ENCODE assay signal across 17 mouse cellular contexts in genomic region chr2:26313394-26313793, GRCm38 (mm10). TPM values are rescaled to one million over a fixed set of nuclear protein-coding genes. Genes with fewer than 3 reads are reported as not detected.
DNase-seq lines count a peak whose midpoint lies in the region; ATAC-seq and TF ChIP-seq lines count a peak whose summit lies in the region.
"Had no signal": no experiment of that assay in that cellular context is flagged by ENCODE, and none has a peak within 500 bp of the region (broad histone marks: within the 10 kb centered on the region; RNA-seq: fewer than 3 reads in every experiment).

No protein-coding gene starts in this region.

- peak overlapping the region; percentile 93; the same call in 1 of the 2 replicates for H3K27ac ChIP-seq in gastrocnemius, adult 2 months
- H3K27ac ChIP-seq in kidney, embryonic 16.5 days (ENCODE audit: low read length): peak overlapping the region; percentile 97
- peak overlapping the region; percentile 40 for H3K27ac ChIP-seq in testis, adult 2 months (ENCODE audit: control insufficient read depth, insufficient read depth, low read depth, low read length)

- intact Hi-C loops in gastrocnemius, adult 2 months (cut with DNase I): no loop called here
- intact Hi-C loops in left cerebral cortex, postnatal 25 days (cut with DNase I): loop anchor here (10.0 kb wide), 1 partner anchor 591 kb away; the partner anchor contains the start of gene Surf6

- TF ChIP-seq CTCF in gastrocnemius, adult 2 months (IDR thresholded peaks at IDR 0.05): no peak
- no peak for TF ChIP-seq CTCF in testis, adult 2 months (IDR thresholded peaks at IDR 0.05; ENCODE audit: control insufficient read depth, insufficient read depth, insufficient replicate concordance, low read depth, low read length)

- no peak for DNase-seq in gastrocnemius, adult 2 months
- DNase-seq in gastrocnemius, postnatal 25 days: no peak
- no peak for DNase-seq in kidney, adult 8-10 months
- DNase-seq in testis, postnatal 10 days (ENCODE audit: low spot score): no peak
- no peak for DNase-seq in layer of hippocampus, postnatal 14 days (ENCODE audit: low spot score in 2 of 2)
- DNase-seq in left cerebral cortex, postnatal 25 days (ENCODE audit: low spot score in 2 of 2): no peak
- DNase-seq: adrenal gland, adult 2 months; gastrocnemius, postnatal 14 days; heart, postnatal 14 days; spleen, adult 18-20 months had no signal

- peaks cover 39% of the 10 kb centered on the region for H3K4me1 ChIP-seq in kidney, embryonic 16.5 days (ENCODE audit: insufficient read depth, low read length)
- H3K4me1 ChIP-seq in testis, adult 2 months (ENCODE audit: control insufficient read depth, insufficient read depth, low read length): peaks cover 16% of the 10 kb centered on the region

- H3K9me3 ChIP-seq in kidney, embryonic 16.5 days (ENCODE audit: low read length): no peaks in the 10 kb centered on the region
- H3K9me3 ChIP-seq: neural tube, embryonic 15.5 days had no signal

- WGBS in kidney, embryonic 16.5 days: 97% methylated on average over 1 of the region's 1 CpGs

- H3K4me2 ChIP-seq in kidney, embryonic 16.5 days (replicated peaks; ENCODE audit: low read depth, low read length): no peak overlapping the region
- H3K4me2 ChIP-seq: neural tube, embryonic 15.5 days had no signal

- H3K36me3 ChIP-seq in kidney, embryonic 16.5 days (ENCODE audit: insufficient read depth, low read length): no peaks in the 10 kb centered on the region
- no peaks in the 10 kb centered on the region for H3K36me3 ChIP-seq in testis, adult 2 months (ENCODE audit: control insufficient read depth, insufficient read depth, low read length)
- H3K36me3 ChIP-seq: neural tube, embryonic 15.5 days had no signal

- no peak for ATAC-seq in kidney, embryonic 16.5 days (ENCODE audit: low FRiP score, low TSS enrichment)
- ATAC-seq: inflammation-experienced regulatory T-cells, adult 6 months had no signal

- no peak overlapping the region for H3K4me3 ChIP-seq in gastrocnemius, adult 2 months
- no peak overlapping the region for H3K4me3 ChIP-seq in kidney, embryonic 16.5 days (ENCODE audit: low read length)
- no peak overlapping the region for H3K4me3 ChIP-seq in testis, adult 2 months (ENCODE audit: control insufficient read depth, low read depth, low read length)
- H3K4me3 ChIP-seq: neural tube, embryonic 15.5 days had no signal

- no peak for TF ChIP-seq POLR2A in testis, adult 2 months (IDR thresholded peaks at IDR 0.05; ENCODE audit: control insufficient read depth, low read depth, low read length)

- H3K27me3 ChIP-seq in kidney, embryonic 16.5 days (ENCODE audit: insufficient read depth, low read length): no peaks in the 10 kb centered on the region
- no peaks in the 10 kb centered on the region for H3K27me3 ChIP-seq in testis, adult 2 months (ENCODE audit: control insufficient read depth, insufficient read depth, low read length)
- H3K27me3 ChIP-seq: neural tube, embryonic 15.5 days had no signal

- H3K9ac ChIP-seq in kidney, embryonic 16.5 days (replicated peaks; ENCODE audit: low read length): no peak overlapping the region
- H3K9ac ChIP-seq: neural tube, embryonic 15.5 days had no signal

RNA-seq across cellular contexts. Expression of gene Gpsm1, which starts 1.9 kb away (rescaled TPM):
- total RNA-seq in gastrocnemius, adult 2 months (2021): 1 to 10 TPM; 2.3 to 2.6 TPM
- total RNA-seq in gastrocnemius, postnatal 25 days (2021): 1 to 10 TPM; 3.1 TPM
- polyA plus RNA-seq in kidney, embryonic 16.5 days (2015; fragmentation: Nextera tagmentation; extraction: Ambion mirVana): 41.9 and 44.1 TPM in 2 replicates
- polyA plus RNA-seq in testis, adult 2 months (2012; rRNA removed): 16.6 and 20.5 TPM in 2 replicates
- total RNA-seq in layer of hippocampus, postnatal 14 days (2021): 10 to 100 TPM; 48.4 to 57.6 TPM
- 10 to 100 TPM; 48.7 to 51.4 TPM for total RNA-seq in left cerebral cortex, postnatal 25 days (2021)

RNA-seq across cellular contexts. Expression of gene Ccdc187, which starts 19.0 kb away (rescaled TPM):
- not detected for total RNA-seq in gastrocnemius, adult 2 months (2021)
- total RNA-seq in gastrocnemius, postnatal 25 days (2021): under 1 TPM in 1 of 2 experiments, not detected in 1; 0.03 TPM
- 0.02 and 0.03 TPM in 2 replicates for polyA plus RNA-seq in kidney, embryonic 16.5 days (2015; fragmentation: Nextera tagmentation; extraction: Ambion mirVana)
- 90.3 and 101 TPM in 2 replicates for polyA plus RNA-seq in testis, adult 2 months (2012; rRNA removed)
- 1 to 10 TPM in 1 of 2 experiments, under 1 TPM in 1; 0.60 to 1.2 TPM for total RNA-seq in layer of hippocampus, postnatal 14 days (2021)
- total RNA-seq in left cerebral cortex, postnatal 25 days (2021): 1 to 10 TPM in 1 of 2 experiments, under 1 TPM in 1; 0.57 to 4.3 TPM
- total RNA-seq: monocyte, adult 5-6 weeks had no signal
- polyA plus RNA-seq: C2C12; liver, adult 2 months had no signal

RNA-seq across cellular contexts. Expression of gene Dnlz, which starts 38.5 kb away (rescaled TPM):
- total RNA-seq in gastrocnemius, adult 2 months (2021): 10 to 100 TPM; 18.0 to 22.7 TPM
- 10 to 100 TPM; 18.3 to 18.7 TPM for total RNA-seq in gastrocnemius, postnatal 25 days (2021)
- polyA plus RNA-seq in kidney, embryonic 16.5 days (2015; fragmentation: Nextera tagmentation; extraction: Ambion mirVana): 30.6 and 34.2 TPM in 2 replicates
- 6.2 and 6.5 TPM in 2 replicates for polyA plus RNA-seq in testis, adult 2 months (2012; rRNA removed)
- total RNA-seq in layer of hippocampus, postnatal 14 days (2021): 10 to 100 TPM; 25.9 TPM
- 10 to 100 TPM; 28.0 to 28.4 TPM for total RNA-seq in left cerebral cortex, postnatal 25 days (2021)

RNA-seq across cellular contexts. Expression of gene Card9, which starts 47.3 kb away (rescaled TPM):
- total RNA-seq in gastrocnemius, adult 2 months (2021): 1 to 10 TPM; 1.1 to 1.2 TPM
- under 1 TPM; 0.46 to 0.56 TPM for total RNA-seq in gastrocnemius, postnatal 25 days (2021)
- polyA plus RNA-seq in kidney, embryonic 16.5 days (2015; fragmentation: Nextera tagmentation; extraction: Ambion mirVana): 0.92 and 1.4 TPM in 2 replicates
- 0.75 and 1.9 TPM in 2 replicates for polyA plus RNA-seq in testis, adult 2 months (2012; rRNA removed)
- 1 to 10 TPM; 2.5 to 2.6 TPM for total RNA-seq in layer of hippocampus, postnatal 14 days (2021)
- 1 to 10 TPM; 2.6 to 3.3 TPM for total RNA-seq in left cerebral cortex, postnatal 25 days (2021)

Comparison
In these comparisons a context has a peak if more than half of its experiments do, and no peak if none do; other contexts are left out.
1. H3K27ac ChIP-seq: peak in every context shown above with its lines; median percentile 97 in kidney, embryonic 16.5 days; 93 in gastrocnemius, adult 2 months; 40 in testis, adult 2 months.
2. RNA of gene Gpsm1, which starts 1.9 kb away (total RNA-seq): 48.4 to 57.6 TPM in layer of hippocampus, postnatal 14 days and 48.7 to 51.4 TPM in left cerebral cortex, postnatal 25 days; 3.1 TPM in gastrocnemius, postnatal 25 days and 2.3 to 2.6 TPM in gastrocnemius, adult 2 months; every median in the first group is over 10 times any median in the second.